Mouse (Mus musculus) G1E (cell line): ENCODE data around the gene Tmtc2.

Experiments used
- CTCF ChIP-seq: IDR thresholded peaks from 2 replicates; pipeline ENCODE4 v1.5.1; 2012; ENCODE audit warnings: low read depth, low read length, inconsistent platforms, mixed read lengths
- TAL1 ChIP-seq: conservative IDR thresholded peaks from 2 replicates; pipeline ENCODE4 v1.6.1; 2012; ENCODE audit warnings: low read depth, low read length, inconsistent platforms, mixed read lengths

DNA sequence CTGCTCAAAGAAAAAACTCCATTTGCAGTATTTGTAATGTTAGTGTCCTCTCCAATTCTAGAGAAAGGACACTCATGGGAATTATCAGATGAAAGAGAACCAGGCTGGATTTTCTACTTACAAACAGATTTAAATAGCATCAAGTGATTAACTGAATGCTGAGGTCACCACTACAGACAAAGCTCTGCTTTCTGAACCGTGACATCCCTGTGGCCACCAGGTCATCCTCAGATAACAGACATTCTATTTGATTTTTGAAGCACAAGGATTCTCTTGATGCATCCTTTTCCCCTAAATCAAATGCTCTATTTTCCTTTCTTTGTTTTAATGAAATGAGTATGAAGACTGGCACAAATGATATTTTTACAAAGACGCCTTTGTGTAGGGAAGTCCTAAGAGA lies 241.4 kb downstream of the Tmtc2 start:
- no peak for TF ChIP-seq CTCF
- TF ChIP-seq TAL1: no peak
